Mouse (Mus musculus) cerebellum, adult 2 months (tissue): ENCODE results near the gene Nsf. TPM values are rescaled to one million over a fixed set of nuclear protein-coding genes. Genes with fewer than 3 reads are reported as not detected.
"Not testable (repeated sequence)": the region's sequence is repeated elsewhere in the genome, so short reads cannot be mapped to it uniquely, and the experiment has no call there.

ENCODE experiments used
- DNase-seq, 2 experiments: peaks; one replicate each; pipeline ENCODE4 v3.0.0; 2021
- H3K27ac ChIP-seq: fragments of 200-500 bp; 2 replicates; pipeline ENCODE4 v1.5.1; 2012; ENCODE audit warnings: low read length, control low read depth, inconsistent platforms; ENCODE audit not compliant: insufficient read depth
- H3K27me3 ChIP-seq: fragments of 200-500 bp; 2 replicates; pipeline ENCODE4 v1.6.1; 2012; ENCODE audit warnings: inconsistent platforms, mild to moderate bottlenecking, low read length, moderate library complexity; ENCODE audit not compliant: control insufficient read depth, insufficient read depth
- H3K4me1 ChIP-seq: fragments of 200-500 bp; 2 replicates; pipeline ENCODE4 v1.6.1; 2011; ENCODE audit warnings: low read length; ENCODE audit not compliant: control insufficient read depth, insufficient read depth
- H3K4me3 ChIP-seq: fragments of 200-500 bp; replicated peaks from 2 replicates; pipeline ENCODE3; 2011; ENCODE audit warnings: mild to moderate bottlenecking, low read depth, low read length, control low read depth; ENCODE audit not compliant: insufficient read depth
- CTCF ChIP-seq: fragments of 200-500 bp; IDR thresholded peaks from 2 replicates; pipeline ENCODE4 v1.5.1; 2011; ENCODE audit warnings: low read depth, mild to moderate bottlenecking, control low read depth, low read length, moderate library complexity, borderline replicate concordance; ENCODE audit not compliant: insufficient read depth
- POLR2A ChIP-seq: fragments of 200-500 bp; IDR thresholded peaks from 2 replicates; pipeline ENCODE4 v1.6.1; 2011; ENCODE audit warnings: low read length, control low read depth, borderline replicate concordance; ENCODE audit not compliant: insufficient read depth
- WGBS: fragments of 180-500 bp; shearing (Covaris S2); methylation state at CpG from one replicate; pipeline ENCODE4 v1.1.7; 2018; 5-methylcytosine and 5-hydroxymethylcytosine counted together
- polyA plus RNA-seq: library from polyadenylated mRNA; depleted of rRNA; stranded (reverse); fragments of >200 nt; gene quantifications from 2 replicates; pipeline ENCODE4 v1.2.3, GENCODE M21; 2012

The Nsf gene
- polyA plus RNA-seq, 1 experiment, result 511 TPM

- Histone ChIP-seq H3K4me1 (peaks cover 9% of the 10 kb centered on the region), H3K27ac (no peak overlapping the region), H3K27me3 (no peaks in the 10 kb centered on the region), H3K4me3 (no peak overlapping the region)
- DNase-seq, result no peak
- TF ChIP-seq CTCF (no peak), POLR2A (no peak)
- 95% methylated on average over 11 of the region's 11 CpGs for WGBS
Observed at GRCm38 (mm10) chr11:103887724-103888410, 66.0 kb downstream of the Nsf start.

- Histone ChIP-seq H3K27ac (no peak overlapping the region), H3K4me1 (0 out of 2 replicates have a peak, but pooled peaks cover 4% of the 10 kb centered on the region), H3K4me3 (no peak overlapping the region), H3K27me3 (no peaks in the 10 kb centered on the region)
- whole genome bisulfite sequencing, result 42% methylated on average over 13 of the region's 13 CpGs
- no peak for DNase-seq
- TF ChIP-seq POLR2A, result no peak
- no peak for TF ChIP-seq CTCF
Observed at GRCm38 (mm10) chr11:103884749-103885383, 69.0 kb downstream of the Nsf start.

GRCm38 (mm10) chr11:103883793-103884192 is 70.1 kb downstream of the Nsf start:
- DNase-seq, result no peak
- no peaks in the 10 kb centered on the region for H3K27me3 ChIP-seq
- H3K27ac ChIP-seq, result no peak overlapping the region
- H3K4me3 ChIP-seq, result no peak overlapping the region
- WGBS, result 92% methylated on average over 10 of the region's 10 CpGs
- H3K4me1 ChIP-seq, result peaks cover 5% of the 10 kb centered on the region; the same call in 1 of the 2 replicates
- TF ChIP-seq POLR2A, result no peak
- TF ChIP-seq CTCF, result no peak

GRCm38 (mm10) chr11:103879476-103879875 is 74.4 kb downstream of the Nsf start:
- not testable (repeated sequence) for H3K4me1 ChIP-seq

GRCm38 (mm10) chr11:103878441-103878840 is 75.4 kb downstream of the Nsf start:
- H3K27me3 ChIP-seq, result no peaks in the 10 kb centered on the region
- WGBS, result 20% methylated on average over 6 of the region's 6 CpGs
- H3K4me3 ChIP-seq, result no peak overlapping the region
- peaks cover 3% of the 10 kb centered on the region; the same call in 1 of the 2 replicates for H3K4me1 ChIP-seq
- TF ChIP-seq POLR2A (no peak), CTCF (no peak)
- no peak for DNase-seq
- 0 out of 2 replicates have a peak overlapping the region, but pooled peaks have one; percentile 37 for H3K27ac ChIP-seq

More at GRCm38 (mm10) chr11:103879476-103879875, 74.4 kb downstream of the Nsf start:
- DNase-seq, H3K27ac ChIP-seq, H3K4me3 ChIP-seq, H3K27me3 ChIP-seq: not testable (repeated sequence)
- WGBS, result 96% methylated on average over 7 of the region's 8 CpGs

GRCm38 (mm10) chr11:103870352-103870751 is 83.5 kb downstream of the Nsf start:
- TF ChIP-seq CTCF (no peak), POLR2A (no peak)
- Histone ChIP-seq H3K4me1 (no peaks in the 10 kb centered on the region), H3K4me3 (no peak overlapping the region), H3K27me3 (no peaks in the 10 kb centered on the region), H3K27ac (no peak overlapping the region)
- DNase-seq, result no peak
- 81% methylated on average over 9 of the region's 9 CpGs for WGBS

GRCm38 (mm10) chr11:103867702-103868101 is 86.2 kb downstream of the Nsf start:
- H3K4me3 ChIP-seq, result no peak overlapping the region
- 79% methylated on average over 5 of the region's 5 CpGs for WGBS
- no peak overlapping the region for H3K27ac ChIP-seq
- TF ChIP-seq CTCF, result no peak
- TF ChIP-seq POLR2A, result no peak
- H3K4me1 ChIP-seq, result no peaks in the 10 kb centered on the region
- DNase-seq, result no peak
- no peaks in the 10 kb centered on the region for H3K27me3 ChIP-seq

- no peak overlapping the region for H3K4me3 ChIP-seq
- WGBS, result 73% methylated on average over 7 of the region's 7 CpGs
- no peak overlapping the region for H3K27ac ChIP-seq
- no peak for TF ChIP-seq POLR2A
- no peak for TF ChIP-seq CTCF
- no peak for DNase-seq
- H3K4me1 ChIP-seq, result no peaks in the 10 kb centered on the region
- H3K27me3 ChIP-seq, result no peaks in the 10 kb centered on the region
Observed at GRCm38 (mm10) chr11:103865346-103865745, 88.5 kb downstream of the Nsf start.
